Mouse (Mus musculus): ENCODE results near the gene Abcg4.

The Abcg4 gene

GRCm38 (mm10) chr9:44240399-44240798 is 48.0 kb downstream of the Abcg4 start, which contains the start of gene Ccdc153:
TSS of gene Ccdc153 (plus strand) at chr9:44240676.
- no peak for DNase-seq (ENCODE audit: low read depth, low spot score)

- peak; percentile 57 for DNase-seq (ENCODE audit: low read depth, low spot score)
These were observed 49.0 kb downstream of the Abcg4 start for GRCm38 (mm10) chr9:44239447-44239846.

DNA sequence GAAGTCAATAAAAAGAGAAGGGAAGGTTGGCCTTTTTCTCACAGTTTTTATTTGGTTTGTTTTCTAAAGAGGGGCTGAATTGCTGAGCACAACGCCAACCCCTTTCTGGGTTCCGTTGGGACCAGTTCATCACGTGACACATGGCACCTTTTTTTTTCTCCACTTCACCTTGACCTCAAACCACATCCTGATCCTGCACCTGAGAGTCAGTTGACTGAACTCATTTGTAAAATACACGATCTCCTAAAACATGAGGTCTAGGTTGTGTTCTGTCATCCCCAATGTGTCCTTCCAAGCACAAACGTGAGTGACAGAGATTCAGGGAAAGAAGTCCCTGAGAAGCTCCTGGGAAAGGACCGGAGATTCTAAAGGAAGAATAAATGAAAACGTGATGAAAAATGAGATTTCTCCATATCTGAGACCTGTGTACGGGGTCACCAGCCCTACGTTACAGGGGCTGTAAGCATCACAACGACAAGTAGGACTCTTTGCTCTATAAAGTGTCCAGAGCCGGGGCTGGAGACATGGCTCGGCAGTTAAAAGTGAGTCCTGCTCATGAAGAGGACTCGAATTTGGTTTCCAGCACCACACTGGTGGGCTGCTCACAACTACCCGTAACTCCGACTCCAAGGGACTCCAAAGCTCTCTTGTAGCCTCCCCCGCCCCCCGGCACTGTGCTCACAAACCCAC is 49.8 kb downstream of the Abcg4 start:
- DNase-seq (ENCODE audit: low read depth, low spot score) = no peak

DNA sequence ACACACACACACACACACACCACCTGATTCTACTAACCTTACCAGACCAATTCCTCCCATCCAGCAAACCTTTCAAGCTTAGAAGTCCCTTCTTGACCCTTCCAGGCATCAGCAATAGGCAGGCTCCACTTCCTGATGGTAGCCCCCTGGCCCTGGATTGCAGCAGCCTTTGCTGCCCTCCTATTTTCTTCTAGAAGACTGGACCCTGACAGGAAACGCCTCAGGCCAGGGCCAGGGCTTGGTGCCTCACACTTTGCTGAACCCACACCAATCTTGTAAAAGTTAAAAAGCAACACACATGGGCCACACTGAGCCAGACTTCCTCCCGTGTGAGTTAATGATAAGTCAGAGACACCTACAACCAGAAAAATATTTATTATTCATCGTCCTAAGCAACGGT is 51.3 kb downstream of the Abcg4 start:
- DNase-seq (ENCODE audit: low read depth, low spot score) = no peak

- no peak for DNase-seq (ENCODE audit: low read depth, low spot score)
These were observed 51.8 kb downstream of the Abcg4 start for GRCm38 (mm10) chr9:44236601-44237000.

DNA sequence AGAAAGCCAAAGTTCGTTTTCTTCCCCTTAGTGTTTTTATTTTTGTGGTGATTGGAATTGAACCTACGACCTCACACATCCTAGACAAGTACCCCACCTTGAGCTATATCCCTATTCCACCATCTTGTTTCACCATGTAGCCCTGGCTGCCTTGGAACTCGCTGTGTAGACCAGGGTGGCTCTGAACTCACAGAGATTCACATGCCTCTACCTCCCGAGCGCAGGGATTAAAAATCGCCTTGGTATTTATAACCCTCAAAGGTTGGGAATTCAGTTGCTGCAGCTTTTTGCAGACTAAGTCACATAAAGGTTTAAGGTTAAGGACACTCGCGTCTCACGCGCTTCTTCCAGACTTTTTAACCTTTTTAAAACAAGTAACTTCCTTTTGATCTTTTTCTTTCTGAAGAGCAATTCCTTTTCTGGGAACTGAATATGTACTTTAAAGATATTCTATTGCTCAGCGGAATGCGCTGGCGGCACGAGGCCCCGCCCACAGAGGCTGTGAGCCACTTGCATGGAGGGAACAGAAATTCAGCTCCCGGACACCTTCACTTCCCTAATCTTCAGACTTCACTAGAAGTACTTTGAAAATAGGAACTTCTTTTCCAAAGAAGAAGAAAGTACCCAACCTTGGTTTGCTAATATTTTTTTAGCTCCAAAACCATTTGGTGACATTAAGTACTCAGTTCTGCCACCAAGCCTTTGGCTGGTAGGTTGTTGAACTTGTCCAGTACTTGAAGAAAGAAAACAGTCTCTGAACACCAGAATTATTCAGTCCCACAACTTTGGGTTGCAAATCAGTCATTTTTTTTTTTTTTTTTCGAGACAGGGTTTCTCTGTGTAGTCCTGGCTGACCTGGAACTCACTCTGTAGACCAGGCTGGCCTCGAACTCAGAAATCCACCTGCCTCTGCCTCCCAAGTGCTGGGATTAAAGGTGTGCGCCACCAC is 53.7 kb downstream of the Abcg4 start:
- DNase-seq (ENCODE audit: low read depth, low spot score) = peak; percentile 75

- peak; percentile 97 for DNase-seq (ENCODE audit: low read depth, low spot score)
These were observed 54.5 kb downstream of the Abcg4 start, which contains the start of gene Cbl for GRCm38 (mm10) chr9:44233802-44234478. TSS of gene Cbl (minus strand) at chr9:44234049.

GRCm38 (mm10) chr9:44233021-44233801 is 55.2 kb downstream of the Abcg4 start:
- DNase-seq (ENCODE audit: low read depth, low spot score) = peak; percentile 85

DNA sequence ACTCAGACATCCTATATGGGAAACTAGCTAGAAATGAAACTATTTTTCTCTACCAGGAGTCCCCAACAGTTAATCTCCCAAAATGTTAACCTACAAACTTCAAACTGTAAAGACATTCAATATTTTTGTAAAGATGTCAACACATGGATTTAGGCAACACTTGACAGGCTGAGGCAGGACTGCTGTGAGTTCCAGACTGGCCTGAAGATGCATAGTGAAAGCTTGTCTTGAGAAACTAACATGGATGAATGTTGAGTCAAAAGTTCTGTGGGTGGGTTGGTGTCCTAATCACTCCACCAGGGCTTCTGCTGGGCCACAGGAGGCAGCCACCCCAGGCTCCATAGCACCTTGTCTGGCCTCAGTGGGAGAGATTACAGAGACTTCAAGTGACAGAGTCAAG is 56.8 kb downstream of the Abcg4 start:
- DNase-seq (ENCODE audit: low read depth, low spot score) = no peak

DNA sequence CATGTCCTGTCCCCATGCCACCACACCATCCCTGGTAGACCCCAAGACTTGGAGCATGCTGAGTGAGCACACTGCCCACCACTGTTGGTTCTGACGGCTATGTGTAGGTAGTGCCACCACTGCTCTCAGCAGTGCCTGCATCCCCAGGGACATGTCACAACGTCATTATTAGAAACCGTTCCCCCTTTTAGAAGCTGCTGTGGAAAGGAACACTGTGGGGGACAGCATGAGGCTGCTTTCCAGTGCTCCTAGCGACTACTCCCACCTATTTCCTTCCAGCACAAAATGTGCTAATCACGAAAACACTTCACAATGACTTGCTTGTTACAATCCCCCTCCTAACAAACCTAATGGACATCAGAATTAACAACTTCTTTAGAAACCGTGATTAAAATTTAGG is 62.4 kb downstream of the Abcg4 start:
- no peak for DNase-seq (ENCODE audit: low read depth, low spot score)
